Mouse (Mus musculus) limb, embryonic 12.5 days (tissue): ENCODE measurements around the gene Mxd3. TPM values are rescaled to one million over a fixed set of nuclear protein-coding genes. Genes with fewer than 3 reads are reported as not detected.

Experiments used
- ATAC-seq: fragments of 200-750 bp; cut with Nextera tagmentation; 2 replicates; pipeline ENCODE4 v1.8.0; 2017; ENCODE audit warnings: low read depth, moderate TSS enrichment; ENCODE audit not compliant: insufficient number of reproducible peaks, insufficient read depth, low FRiP score, low TSS enrichment
- H3K27ac ChIP-seq: fragments of 300-500 bp; sonication (generic); 2 replicates; pipeline ENCODE4 v1.5.1; 2016; ENCODE audit warnings: mild to moderate bottlenecking, moderate library complexity
- H3K27me3 ChIP-seq: fragments of 300-500 bp; sonication (generic); 2 replicates; pipeline ENCODE4 v1.6.1; 2016; ENCODE audit warnings: mild to moderate bottlenecking, moderate library complexity
- H3K36me3 ChIP-seq: fragments of 300-500 bp; sonication (generic); 2 replicates; pipeline ENCODE4 v1.6.1; 2016; ENCODE audit warnings: mild to moderate bottlenecking, moderate library complexity
- H3K4me1 ChIP-seq: fragments of 300-500 bp; sonication (generic); replicated peaks from 2 replicates; pipeline ENCODE4 v1.6.1; 2016
- H3K4me2 ChIP-seq: fragments of 300-500 bp; sonication (generic); 2 replicates; pipeline ENCODE4 v1.6.1; 2016; ENCODE audit warnings: mild to moderate bottlenecking, moderate library complexity
- H3K4me3 ChIP-seq: fragments of 300-500 bp; sonication (generic); replicated peaks from 2 replicates; pipeline ENCODE4 v1.5.1; 2016; ENCODE audit warnings: mild to moderate bottlenecking
- H3K9ac ChIP-seq: fragments of 300-500 bp; sonication (generic); replicated peaks from 2 replicates; pipeline ENCODE4 v1.6.1; 2016; ENCODE audit warnings: mild to moderate bottlenecking, moderate library complexity
- H3K9me3 ChIP-seq: fragments of 300-500 bp; sonication (generic); 2 replicates; pipeline ENCODE4 v1.6.1; 2016; ENCODE audit warnings: mild to moderate bottlenecking, moderate library complexity
- WGBS: fragments of 180-500 bp; shearing (Covaris S2); methylation state at CpG from one replicate; pipeline ENCODE4 v1.1.7; 2016; 5-methylcytosine and 5-hydroxymethylcytosine counted together
- polyA plus RNA-seq: library from polyadenylated mRNA; unstranded; fragments of >200 nt; fragmentation: Nextera tagmentation; extraction: Ambion mirVana; gene quantifications from 2 replicates; pipeline ENCODE4 v1.2.1, GENCODE M21; 2016

Gene Mxd3
- polyA plus RNA-seq, 1 experiment from 2014 or later, result 34.9 TPM

DNA sequence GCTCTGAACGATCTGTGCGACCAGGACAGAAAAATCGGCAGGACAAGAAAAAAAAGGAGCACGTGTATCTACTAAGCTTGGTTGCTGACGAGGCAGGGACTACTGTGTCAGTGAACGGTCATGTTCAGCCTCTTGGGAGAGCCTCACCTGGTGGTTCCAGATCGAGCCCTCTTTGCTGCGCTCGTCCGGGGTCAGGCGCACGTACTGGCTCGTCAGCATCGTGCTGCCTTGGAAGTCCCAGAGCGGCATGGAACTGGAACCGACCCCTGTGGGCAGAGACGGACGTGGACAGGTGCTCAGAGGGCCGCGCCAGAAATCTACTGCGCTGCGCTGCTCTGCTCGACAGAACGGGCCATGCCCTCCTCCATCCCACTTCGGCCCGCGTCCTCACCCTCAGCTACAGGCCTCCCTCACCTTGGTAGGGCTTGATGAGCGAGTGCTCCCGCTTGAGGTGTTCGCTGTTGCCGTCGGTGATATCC lies 32.4 kb upstream of the Mxd3 start:
- Histone ChIP-seq H3K9me3 (no peaks in the 10 kb centered on the region), H3K36me3 (peaks cover 40% of the 10 kb centered on the region), H3K27ac (peak overlapping the region; percentile 91), H3K4me1 (peaks cover 14% of the 10 kb centered on the region), H3K27me3 (no peaks in the 10 kb centered on the region), H3K4me2 (peak overlapping the region; percentile 91), H3K4me3 (peak overlapping the region; percentile 95), H3K9ac (peak overlapping the region; percentile 86)
- 0 out of 2 replicates have a peak, but pooled peaks have one; percentile 6 for ATAC-seq
- 1% methylated on average over 32 of the region's 32 CpGs for WGBS

DNA sequence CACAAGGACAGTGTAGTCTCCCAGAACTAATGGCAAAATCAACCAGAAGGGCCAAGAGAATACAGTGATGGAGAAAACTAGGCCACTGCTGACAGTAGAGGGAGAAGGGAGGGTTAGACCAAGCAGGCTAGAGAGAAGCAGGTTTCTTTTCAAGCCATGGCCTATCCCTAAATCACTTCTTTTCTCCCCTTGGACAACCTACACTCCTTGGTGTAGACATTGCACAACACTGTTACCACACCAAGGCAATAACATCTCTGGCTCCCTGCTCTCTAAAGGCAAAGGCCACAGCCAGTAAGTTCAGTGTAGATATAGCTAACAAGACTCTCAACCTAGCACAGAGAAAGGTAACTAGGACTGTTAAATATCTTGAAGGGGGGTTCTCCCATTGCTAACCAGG lies 31.5 kb upstream of the Mxd3 start:
- peak overlapping the region; percentile 95 for H3K4me3 ChIP-seq
- H3K9me3 ChIP-seq, result no peaks in the 10 kb centered on the region
- H3K36me3 ChIP-seq, result peaks cover 48% of the 10 kb centered on the region
- peak overlapping the region; percentile 91 for H3K4me2 ChIP-seq
- no peak overlapping the region for H3K27ac ChIP-seq
- ATAC-seq, result no peak
- H3K27me3 ChIP-seq, result no peaks in the 10 kb centered on the region
- peaks cover 14% of the 10 kb centered on the region for H3K4me1 ChIP-seq
- H3K9ac ChIP-seq, result no peak overlapping the region

DNA sequence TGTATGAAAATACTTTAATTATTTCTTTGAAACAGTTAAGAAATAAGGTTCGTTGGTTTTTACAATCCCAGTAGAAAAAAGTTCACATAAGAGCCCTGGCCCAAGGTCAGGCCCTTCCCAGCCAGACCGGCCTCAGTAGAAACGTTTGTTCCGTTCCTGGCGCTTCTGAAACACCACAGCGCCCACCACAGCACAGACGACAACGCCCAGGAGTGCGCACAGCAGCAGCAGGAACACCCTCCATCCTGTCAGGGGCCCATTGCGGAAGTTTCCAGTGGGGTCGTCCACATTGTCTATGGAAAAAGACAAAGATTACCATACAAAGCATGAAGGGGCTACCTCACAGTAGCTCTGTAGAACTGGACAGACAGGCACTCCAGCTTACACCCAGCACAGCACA lies 17.1 kb upstream of the Mxd3 start:
- Histone ChIP-seq H3K4me3 (no peak overlapping the region), H3K9me3 (no peaks in the 10 kb centered on the region), H3K4me2 (no peak overlapping the region), H3K27ac (no peak overlapping the region), H3K36me3 (peaks cover 80% of the 10 kb centered on the region), H3K27me3 (no peaks in the 10 kb centered on the region), H3K4me1 (no peaks in the 10 kb centered on the region), H3K9ac (no peak overlapping the region)
- ATAC-seq, result no peak
- 88% methylated on average over 11 of the region's 11 CpGs for WGBS

DNA sequence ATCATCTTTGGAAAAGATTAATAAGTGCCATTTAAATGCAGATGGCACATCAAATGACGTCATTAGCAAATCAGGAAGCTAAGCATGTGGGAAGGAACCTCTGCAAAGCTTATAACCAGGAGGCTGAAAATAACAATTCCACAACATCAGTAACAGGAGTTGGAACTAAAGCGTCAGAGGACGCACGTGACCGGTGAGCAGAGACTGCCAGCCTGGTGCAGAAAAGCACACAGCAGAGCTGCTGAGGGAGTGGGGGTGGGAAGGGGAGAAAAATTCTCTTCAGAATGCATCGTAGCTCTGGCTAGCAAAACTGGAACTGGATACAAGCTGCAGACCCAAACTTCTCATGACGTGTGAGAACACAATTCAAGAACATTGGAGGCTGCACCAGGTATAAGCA lies 14.7 kb upstream of the Mxd3 start:
- H3K4me2 ChIP-seq, result no peak overlapping the region
- 88% methylated on average over 7 of the region's 7 CpGs for WGBS
- H3K27me3 ChIP-seq, result no peaks in the 10 kb centered on the region
- H3K4me3 ChIP-seq, result no peak overlapping the region
- H3K4me1 ChIP-seq, result no peaks in the 10 kb centered on the region
- no peak overlapping the region for H3K9ac ChIP-seq
- H3K27ac ChIP-seq, result no peak overlapping the region
- H3K36me3 ChIP-seq, result peaks cover 57% of the 10 kb centered on the region
- ATAC-seq, result no peak
- H3K9me3 ChIP-seq, result no peaks in the 10 kb centered on the region

DNA sequence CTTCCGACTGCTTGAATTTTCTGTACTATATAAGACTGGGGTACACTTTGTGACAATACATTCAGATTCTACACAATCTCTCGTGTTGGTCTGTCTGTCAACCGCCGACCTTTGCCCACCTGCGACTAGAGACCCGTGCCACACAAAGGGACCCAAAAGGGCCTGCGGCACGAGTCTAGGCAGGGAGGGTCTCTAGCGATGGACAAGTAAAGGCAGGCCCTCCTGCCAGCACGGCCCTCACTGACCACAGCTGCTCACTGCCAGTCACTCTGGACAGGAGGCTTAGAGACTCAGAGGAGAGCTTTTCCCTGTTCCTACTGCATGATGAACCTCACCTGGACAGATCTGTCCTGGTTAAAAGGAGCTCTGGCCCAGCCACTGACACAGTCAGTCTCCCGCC lies 12.8 kb upstream of the Mxd3 start:
- no peaks in the 10 kb centered on the region for H3K27me3 ChIP-seq
- no peaks in the 10 kb centered on the region for H3K9me3 ChIP-seq
- H3K27ac ChIP-seq, result no peak overlapping the region
- H3K36me3 ChIP-seq, result peaks cover 40% of the 10 kb centered on the region
- no peak overlapping the region for H3K4me2 ChIP-seq
- 27% methylated on average over 11 of the region's 11 CpGs for WGBS
- no peak overlapping the region for H3K4me3 ChIP-seq
- no peak overlapping the region for H3K9ac ChIP-seq
- no peaks in the 10 kb centered on the region for H3K4me1 ChIP-seq
- ATAC-seq, result no peak

DNA sequence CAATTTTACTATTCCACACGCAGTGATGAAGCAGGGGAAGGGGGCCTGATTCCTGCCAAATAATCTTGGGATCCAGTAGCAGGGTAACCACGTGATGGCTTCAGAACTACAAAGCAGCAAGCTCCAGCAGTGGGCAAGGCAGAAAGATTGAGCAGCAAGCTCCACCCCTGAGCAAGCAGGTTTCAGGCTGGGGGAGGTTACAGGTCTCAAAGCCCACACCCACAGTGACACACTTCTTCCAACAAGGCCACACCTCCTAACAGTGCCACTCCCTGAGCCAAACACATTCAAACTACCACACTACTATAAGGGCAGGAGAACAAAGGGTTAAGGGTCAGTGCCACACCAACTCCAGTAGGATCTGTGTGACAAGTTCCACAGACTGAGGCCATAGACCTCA lies 9.6 kb upstream of the Mxd3 start:
- Histone ChIP-seq H3K4me1 (no peaks in the 10 kb centered on the region), H3K27me3 (no peaks in the 10 kb centered on the region), H3K9me3 (no peaks in the 10 kb centered on the region), H3K27ac (no peak overlapping the region), H3K4me2 (no peak overlapping the region), H3K36me3 (peaks cover 7% of the 10 kb centered on the region), H3K9ac (no peak overlapping the region), H3K4me3 (no peak overlapping the region)
- no peak for ATAC-seq
- WGBS, result 32% methylated on average over 2 of the region's 2 CpGs

DNA sequence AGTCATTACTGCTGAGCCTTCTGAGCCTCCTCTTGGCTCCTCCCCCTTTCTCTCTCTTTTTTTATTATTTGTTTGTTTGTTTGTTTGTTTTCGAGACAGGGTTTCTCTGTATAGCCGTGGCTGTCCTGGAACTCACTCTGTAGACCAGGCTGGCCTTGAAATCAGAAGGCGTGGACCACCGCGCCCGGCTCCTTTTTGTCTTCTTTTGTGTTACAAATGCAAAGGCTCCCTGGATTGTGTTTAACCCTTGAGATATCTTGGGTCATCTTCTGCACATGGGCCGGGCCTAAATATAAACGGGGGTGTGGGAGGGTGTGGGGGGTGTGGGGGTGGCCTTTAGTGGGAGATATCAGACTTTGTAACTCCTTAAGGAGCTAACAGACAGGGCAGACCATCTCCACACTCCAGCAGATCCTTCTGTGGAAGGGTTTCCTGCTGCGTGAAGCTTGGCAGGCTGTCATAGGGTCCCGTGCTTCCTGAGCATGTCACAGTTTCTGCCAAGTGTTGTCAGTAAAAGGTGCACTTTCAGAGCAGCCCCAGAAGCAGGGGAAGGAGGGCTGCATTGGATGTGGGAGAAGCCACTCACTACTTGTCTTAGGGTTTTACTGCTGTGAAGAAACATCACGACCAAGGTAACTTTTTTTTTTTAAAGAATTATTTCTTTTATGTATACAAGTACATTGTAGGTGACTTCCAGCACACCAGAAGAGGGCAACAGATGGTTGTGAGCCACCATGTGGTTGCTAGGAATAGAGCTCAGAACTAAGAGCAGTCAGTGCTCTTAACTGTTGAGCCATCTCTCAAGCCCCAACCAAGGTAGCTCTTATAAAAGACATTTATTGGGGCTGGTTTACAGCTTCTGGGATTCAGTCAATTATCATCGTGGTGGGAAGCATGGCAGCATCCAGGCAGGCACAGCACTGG lies 8.8 kb upstream of the Mxd3 start:
- Histone ChIP-seq H3K4me3 (no peak overlapping the region), H3K4me2 (no peak overlapping the region), H3K9ac (no peak overlapping the region), H3K27ac (no peak overlapping the region), H3K27me3 (no peaks in the 10 kb centered on the region), H3K36me3 (no peaks in the 10 kb centered on the region), H3K9me3 (no peaks in the 10 kb centered on the region), H3K4me1 (no peaks in the 10 kb centered on the region)
- 70% methylated on average over 12 of the region's 12 CpGs for WGBS
- ATAC-seq, result no peak

DNA sequence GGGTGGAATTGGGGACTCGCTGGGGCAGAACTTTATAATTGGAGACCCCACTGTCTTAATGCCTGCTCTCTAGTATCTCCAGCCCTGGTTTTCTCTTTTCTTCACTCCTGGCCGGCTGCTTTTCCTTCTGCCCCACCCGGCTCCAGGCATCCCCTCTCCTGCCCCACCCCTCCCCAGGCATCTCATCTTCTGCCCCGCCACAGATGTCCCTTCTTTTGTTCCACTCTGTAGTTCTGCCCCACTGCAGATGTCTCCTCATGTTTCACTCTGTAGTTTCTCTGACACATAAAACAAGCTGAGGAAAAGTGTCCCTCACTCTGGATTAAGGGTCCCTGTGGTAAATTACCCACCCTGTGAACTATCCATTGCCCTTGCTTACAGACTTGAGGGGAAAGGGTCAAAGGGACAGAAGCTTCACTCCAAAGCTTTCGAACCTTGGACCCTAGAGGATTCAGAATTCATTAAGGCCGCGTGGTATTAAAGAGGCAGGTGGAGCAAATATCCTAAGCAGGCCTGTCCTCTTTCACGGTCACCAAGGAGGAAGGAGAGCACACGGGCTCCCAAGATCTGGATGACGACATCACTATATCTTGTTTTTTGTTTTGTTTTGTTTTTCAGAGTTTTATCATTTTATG lies 7.8 kb upstream of the Mxd3 start:
- no peak overlapping the region for H3K4me2 ChIP-seq
- ATAC-seq, result no peak
- H3K9ac ChIP-seq, result no peak overlapping the region
- no peak overlapping the region for H3K4me3 ChIP-seq
- H3K4me1 ChIP-seq, result no peaks in the 10 kb centered on the region
- H3K9me3 ChIP-seq, result no peaks in the 10 kb centered on the region
- WGBS, result 64% methylated on average over 10 of the region's 10 CpGs
- H3K36me3 ChIP-seq, result no peaks in the 10 kb centered on the region
- H3K27ac ChIP-seq, result no peak overlapping the region
- no peaks in the 10 kb centered on the region for H3K27me3 ChIP-seq

DNA sequence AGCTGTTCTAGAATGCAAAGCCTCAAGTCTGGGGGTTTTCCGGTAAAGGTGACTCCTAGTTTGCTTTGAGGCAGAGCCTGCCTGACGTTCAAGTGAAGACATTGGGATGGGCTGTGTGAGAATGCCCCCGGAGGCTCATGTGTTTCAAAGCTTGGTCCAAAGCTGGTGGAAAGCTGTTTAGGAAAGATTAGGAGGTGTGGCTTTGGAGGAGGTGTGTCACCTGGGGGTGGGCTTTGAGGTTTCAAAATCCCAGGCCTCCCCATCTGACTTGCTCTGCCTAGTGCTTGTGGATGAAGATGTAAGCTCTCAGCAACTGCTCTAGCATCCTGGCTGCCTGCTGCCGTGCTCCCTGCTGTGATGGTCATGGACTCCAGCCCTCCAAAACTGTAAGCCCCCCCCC lies 6.1 kb upstream of the Mxd3 start:
- H3K36me3 ChIP-seq, result no peaks in the 10 kb centered on the region
- H3K9ac ChIP-seq, result no peak overlapping the region
- peaks cover 4% of the 10 kb centered on the region; the same call in 1 of the 2 replicates for H3K4me1 ChIP-seq
- WGBS, result 83% methylated on average over 4 of the region's 4 CpGs
- H3K4me3 ChIP-seq, result no peak overlapping the region
- no peak overlapping the region for H3K4me2 ChIP-seq
- no peak overlapping the region for H3K27ac ChIP-seq
- ATAC-seq, result no peak
- H3K9me3 ChIP-seq, result no peaks in the 10 kb centered on the region
- no peaks in the 10 kb centered on the region for H3K27me3 ChIP-seq

DNA sequence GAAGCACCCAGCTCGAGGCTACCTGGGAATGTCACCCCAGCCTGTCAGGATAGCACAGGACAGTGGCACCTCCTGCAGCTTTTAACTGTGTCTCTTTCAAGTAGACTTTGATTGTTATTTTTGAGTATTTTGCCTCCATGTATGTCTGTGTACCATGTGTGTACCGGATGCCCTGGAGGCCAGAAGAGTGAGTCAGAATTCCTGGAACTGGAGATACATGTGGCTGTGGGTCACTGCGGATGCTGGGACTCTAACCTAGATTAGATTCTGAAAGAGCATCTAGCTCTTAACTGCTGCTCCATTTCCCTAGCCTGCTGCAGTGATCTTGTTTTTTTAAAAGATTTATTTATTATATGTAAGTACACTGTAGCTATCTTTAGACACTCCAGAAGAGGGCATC lies 2.7 kb upstream of the Mxd3 start:
- H3K27me3 ChIP-seq, result no peaks in the 10 kb centered on the region
- ATAC-seq, result no peak
- H3K36me3 ChIP-seq, result no peaks in the 10 kb centered on the region
- peaks cover 30% of the 10 kb centered on the region for H3K4me1 ChIP-seq
- no peak overlapping the region for H3K27ac ChIP-seq
- no peak overlapping the region for H3K4me3 ChIP-seq
- H3K4me2 ChIP-seq, result no peak overlapping the region
- WGBS, result 85% methylated on average over 3 of the region's 3 CpGs
- no peaks in the 10 kb centered on the region for H3K9me3 ChIP-seq
- H3K9ac ChIP-seq, result no peak overlapping the region

DNA sequence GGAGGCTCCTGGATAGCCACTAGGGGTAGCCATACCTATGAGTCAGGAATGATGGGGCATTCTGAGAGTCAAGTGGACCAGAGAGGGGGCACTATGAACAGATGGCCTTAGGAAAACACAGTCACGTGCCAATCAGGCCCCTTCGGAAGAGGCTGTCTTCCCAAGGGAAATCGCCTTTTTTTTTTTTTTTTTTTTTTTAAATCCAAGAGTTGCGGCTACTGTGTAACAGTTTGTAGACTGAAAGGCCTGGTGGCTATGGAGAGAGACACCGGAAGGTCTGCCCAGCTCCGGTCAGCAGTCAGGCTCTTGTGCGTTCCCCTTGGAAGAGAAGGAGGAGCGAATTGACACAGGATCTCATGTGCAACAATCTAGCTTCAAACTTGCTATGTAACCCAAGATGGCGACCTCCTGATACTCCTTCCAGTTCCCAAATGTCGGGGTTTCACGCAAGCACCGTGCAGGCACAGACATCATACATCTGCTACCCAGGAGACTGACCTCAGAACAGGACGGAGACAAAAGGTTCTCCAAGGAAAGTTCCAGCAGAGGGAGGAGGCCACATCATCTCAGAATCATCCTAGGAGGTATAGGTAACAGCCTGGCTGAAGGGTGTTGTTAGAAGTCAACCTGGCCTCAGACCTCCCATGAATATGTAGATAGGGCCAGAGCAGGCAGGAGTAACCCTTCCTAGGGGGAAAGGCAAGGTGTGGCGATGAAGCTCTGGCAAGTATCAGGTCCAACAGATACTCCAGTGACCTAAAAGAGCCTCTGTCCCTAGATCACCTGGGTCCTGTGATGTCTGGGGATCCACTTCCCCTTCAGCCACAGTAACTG lies 1.2 kb upstream of the Mxd3 start:
- H3K9ac ChIP-seq, result peak overlapping the region; percentile 75
- H3K4me1 ChIP-seq, result peaks cover 31% of the 10 kb centered on the region
- 43% methylated on average over 14 of the region's 14 CpGs for WGBS
- no peaks in the 10 kb centered on the region for H3K9me3 ChIP-seq
- ATAC-seq, result no peak
- H3K4me2 ChIP-seq, result peak overlapping the region; percentile 90
- H3K27ac ChIP-seq, result peak overlapping the region; percentile 95
- peak overlapping the region; percentile 72 for H3K4me3 ChIP-seq
- no peaks in the 10 kb centered on the region for H3K27me3 ChIP-seq
- H3K36me3 ChIP-seq, result peaks cover 8% of the 10 kb centered on the region
